Mouse (Mus musculus) mammary gland, adult 2 months (tissue): ENCODE results near the gene Ikzf2. TPM values are rescaled to one million over a fixed set of nuclear protein-coding genes. Genes with fewer than 3 reads are reported as not detected.

Experiments used
- polyA plus RNA-seq: library from polyadenylated mRNA; depleted of rRNA; stranded (reverse); fragments of >200 nt; gene quantifications from 2 replicates; pipeline ENCODE4 v1.2.3, GENCODE M21; 2012; ENCODE audit warnings: low replicate concordance; rRNA removed

The Ikzf2 gene
- polyA plus RNA-seq: 0.86 and 3.1 TPM in 2 replicates

GRCm38 (mm10) chr1:69687076-69687991 is at the start of gene Ikzf2:
Gene Ikzf2 (minus strand): TSS chr1:69687245.

Other genes with a start within 250 kb of the Ikzf2 start
- gene Spag16, start 139.7 kb upstream of the Ikzf2 start, polyA plus RNA-seq: not detected in 2 replicates